Mouse (Mus musculus): Measurements from ENCODE around the gene Prrt4.
"Not testable (repeated sequence)": the region's sequence is repeated elsewhere in the genome, so short reads cannot be mapped to it uniquely, and the experiment has no call there.

Prrt4 gene

GRCm38 (mm10) chr6:29198309-29199222, 19.2 kb upstream of the Prrt4 start:
- DNase-seq (ENCODE audit: low spot score): peak; percentile 56

GRCm38 (mm10) chr6:29195846-29196698, 16.7 kb upstream of the Prrt4 start:
- no peak for DNase-seq (ENCODE audit: low spot score)

GRCm38 (mm10) chr6:29195146-29195545, 15.8 kb upstream of the Prrt4 start:
- DNase-seq (ENCODE audit: low spot score): no peak

GRCm38 (mm10) chr6:29193961-29194750, 14.8 kb upstream of the Prrt4 start:
- no peak for DNase-seq (ENCODE audit: low spot score)

GRCm38 (mm10) chr6:29187936-29188335, 8.6 kb upstream of the Prrt4 start:
- DNase-seq (ENCODE audit: low spot score): no peak

- no peak for DNase-seq (ENCODE audit: low spot score)
These were observed 459 bp upstream of the Prrt4 start for GRCm38 (mm10) chr6:29179843-29180242.

GRCm38 (mm10) chr6:29177901-29178879, 1.2 kb downstream of the Prrt4 start:
- no peak for DNase-seq (ENCODE audit: low spot score)

- no peak for DNase-seq (ENCODE audit: low spot score)
These were observed 4.3 kb downstream of the Prrt4 start for GRCm38 (mm10) chr6:29175113-29175512.

- DNase-seq (ENCODE audit: low spot score): no peak
These were observed 5.0 kb downstream of the Prrt4 start for GRCm38 (mm10) chr6:29174368-29174767.

GRCm38 (mm10) chr6:29170952-29171388, 8.4 kb downstream of the Prrt4 start:
- peak; percentile 28 for DNase-seq (ENCODE audit: low spot score)

GRCm38 (mm10) chr6:29170063-29170921, 9.1 kb downstream of the Prrt4 start:
- no peak for DNase-seq (ENCODE audit: low spot score)

GRCm38 (mm10) chr6:29169675-29170062, 9.7 kb downstream of the Prrt4 start:
- DNase-seq (ENCODE audit: low spot score): no peak

GRCm38 (mm10) chr6:29168871-29169270, 10.5 kb downstream of the Prrt4 start:
- no peak for DNase-seq (ENCODE audit: low spot score)

- DNase-seq (ENCODE audit: low spot score): no peak
These were observed 13.2 kb downstream of the Prrt4 start for GRCm38 (mm10) chr6:29166196-29166595.

- DNase-seq (ENCODE audit: low spot score): peak; percentile 94
These were observed 14.8 kb downstream of the Prrt4 start, which contains the start of gene Rbm28 for GRCm38 (mm10) chr6:29164314-29165244. Gene Rbm28, minus strand, starts transcription at chr6:29165006.

GRCm38 (mm10) chr6:29161291-29161690, 18.1 kb downstream of the Prrt4 start:
- not testable (repeated sequence) for DNase-seq (ENCODE audit: low spot score)

GRCm38 (mm10) chr6:29160786-29161185, 18.6 kb downstream of the Prrt4 start:
- no peak for DNase-seq (ENCODE audit: low spot score)

- DNase-seq (ENCODE audit: low spot score): no peak
These were observed 23.1 kb downstream of the Prrt4 start for GRCm38 (mm10) chr6:29156326-29156725.

GRCm38 (mm10) chr6:29150001-29150400, 29.4 kb downstream of the Prrt4 start:
- no peak for DNase-seq (ENCODE audit: low spot score)
